Mouse (Mus musculus): ENCODE data around the gene Trpm7.

The Trpm7 gene

DNA sequence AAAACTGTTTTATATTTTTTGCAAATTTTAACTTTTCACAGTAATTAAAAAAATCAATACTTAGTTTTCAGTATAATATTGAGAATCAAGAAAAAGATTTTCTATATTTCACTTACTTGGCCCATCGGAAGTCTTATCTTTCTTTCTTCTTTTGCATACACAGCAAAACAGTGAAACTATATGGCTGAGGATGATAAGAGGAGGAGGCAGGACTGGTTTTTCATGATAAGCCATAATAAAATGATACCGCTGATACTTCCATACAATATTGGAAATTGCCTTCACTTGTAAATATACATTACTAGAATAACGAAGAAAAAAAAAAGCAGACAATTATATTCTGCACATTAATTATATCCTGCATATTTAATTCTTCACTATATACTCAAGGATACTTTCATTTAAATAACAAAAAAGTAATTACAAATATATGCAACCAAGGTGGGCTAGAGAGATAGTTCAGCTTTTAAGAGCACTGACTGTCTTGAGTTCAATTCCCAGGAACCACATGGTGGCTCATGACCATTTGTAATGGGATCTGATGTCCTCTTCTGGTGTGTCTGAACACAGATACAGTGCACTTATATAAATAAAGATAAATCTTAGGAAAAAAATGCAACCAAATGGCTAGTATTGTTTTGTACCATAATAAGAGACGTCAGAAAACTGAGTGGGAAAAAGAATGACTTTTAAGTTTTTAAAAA lies 59.2 kb downstream of the Trpm7 start:
- in situ Hi-C loops (cut with MseI, MboI), result no loop called here

DNA sequence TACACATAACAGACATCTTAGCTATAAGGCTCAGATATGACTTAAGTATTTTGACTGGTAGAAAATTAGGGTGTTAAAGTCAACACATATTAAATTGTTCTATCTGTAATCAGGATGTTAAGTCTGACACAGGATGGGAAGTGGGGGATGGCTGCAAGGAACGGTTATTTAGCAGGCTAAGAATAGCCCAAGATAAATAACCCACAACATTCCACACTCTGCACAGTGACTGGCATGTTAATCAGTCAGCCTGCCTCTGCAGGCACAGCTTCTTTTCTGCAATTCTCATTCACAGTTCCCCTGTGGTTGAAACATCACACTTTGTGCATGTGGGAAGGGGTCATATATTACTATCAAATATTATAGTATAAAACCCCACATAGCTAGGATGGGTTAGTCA lies 60.2 kb downstream of the Trpm7 start:
- in situ Hi-C loops (cut with MseI, MboI), result no loop called here

DNA sequence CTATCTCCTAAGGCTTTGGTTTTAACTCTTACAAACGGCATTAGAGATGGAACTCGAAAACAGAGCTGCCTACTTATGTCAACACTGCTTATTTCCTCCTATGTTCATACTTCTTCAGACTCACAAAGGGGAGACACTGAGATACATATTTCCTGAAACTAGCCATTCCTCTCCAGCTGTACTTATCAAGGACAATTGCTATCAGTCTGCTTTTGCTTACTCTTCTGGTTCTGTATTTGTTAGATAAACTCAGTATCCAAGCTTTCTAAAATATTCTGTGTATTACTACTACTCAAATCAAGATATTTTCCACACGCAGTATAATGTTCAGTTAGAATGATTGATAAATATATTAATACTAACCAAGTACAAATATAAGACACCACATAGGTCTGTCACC lies 74.0 kb downstream of the Trpm7 start:
- in situ Hi-C loops (cut with MseI, MboI), result no loop called here

DNA sequence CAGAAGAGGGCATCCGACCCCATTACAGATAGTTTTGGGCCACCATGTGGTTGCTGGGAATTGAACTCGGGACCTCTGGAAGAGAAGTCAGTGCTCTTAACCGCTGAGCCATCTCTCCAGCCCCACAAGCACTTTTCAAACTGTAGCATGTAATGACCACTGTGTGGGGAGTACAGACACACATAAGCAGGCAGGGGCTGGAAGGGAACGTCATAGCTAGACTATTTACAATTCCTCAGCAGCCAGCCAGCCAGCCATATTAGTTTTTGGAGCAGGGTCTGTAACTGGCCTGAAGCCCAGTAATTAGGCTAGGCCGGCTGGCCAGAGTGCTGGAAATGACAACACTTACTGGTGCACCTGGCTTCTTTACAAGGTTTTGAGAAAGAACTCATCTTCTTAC lies 77.6 kb downstream of the Trpm7 start:
- in situ Hi-C loops (cut with MseI, MboI), result no loop called here

DNA sequence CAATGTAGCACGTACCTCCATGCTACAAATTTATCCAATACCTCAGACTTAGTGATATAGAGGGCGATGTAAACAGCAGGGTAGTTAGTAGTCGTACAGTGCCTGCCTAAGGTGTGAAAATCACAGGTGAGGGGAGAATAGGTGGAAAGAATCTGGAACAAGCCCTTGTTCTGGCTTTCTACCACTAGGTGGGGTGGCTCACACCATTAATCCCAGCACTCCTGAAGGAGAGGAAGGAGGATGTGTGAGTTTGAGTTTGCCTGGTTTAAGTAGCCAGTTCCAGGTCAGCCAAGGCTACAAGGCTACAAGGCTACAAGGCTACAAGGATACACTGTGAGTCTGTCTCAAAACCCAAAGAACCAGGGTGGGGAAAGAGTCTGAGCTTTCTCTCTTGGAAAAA lies 80.3 kb downstream of the Trpm7 start:
- in situ Hi-C loops (cut with MseI, MboI), result no loop called here

DNA sequence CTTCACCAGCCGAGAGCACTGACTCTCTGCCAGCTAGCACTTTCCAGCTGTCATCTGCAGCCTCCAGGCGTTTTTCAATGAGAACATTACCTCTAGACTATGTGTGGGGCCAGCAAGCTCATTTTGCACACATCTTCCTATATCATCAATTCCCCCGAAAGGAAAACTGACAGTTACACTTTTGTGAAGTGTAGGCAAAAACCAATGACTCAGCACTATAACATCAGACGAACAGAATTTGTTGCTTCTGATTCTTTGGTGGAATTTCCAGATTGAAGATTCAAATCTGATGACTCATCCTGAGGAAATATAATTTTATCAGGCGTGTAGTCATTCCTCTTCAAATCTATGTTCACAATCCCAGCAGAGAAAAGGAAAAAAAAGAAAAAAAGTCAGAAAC lies 83.4 kb downstream of the Trpm7 start:
- in situ Hi-C loops (cut with MseI, MboI), result no loop called here

DNA sequence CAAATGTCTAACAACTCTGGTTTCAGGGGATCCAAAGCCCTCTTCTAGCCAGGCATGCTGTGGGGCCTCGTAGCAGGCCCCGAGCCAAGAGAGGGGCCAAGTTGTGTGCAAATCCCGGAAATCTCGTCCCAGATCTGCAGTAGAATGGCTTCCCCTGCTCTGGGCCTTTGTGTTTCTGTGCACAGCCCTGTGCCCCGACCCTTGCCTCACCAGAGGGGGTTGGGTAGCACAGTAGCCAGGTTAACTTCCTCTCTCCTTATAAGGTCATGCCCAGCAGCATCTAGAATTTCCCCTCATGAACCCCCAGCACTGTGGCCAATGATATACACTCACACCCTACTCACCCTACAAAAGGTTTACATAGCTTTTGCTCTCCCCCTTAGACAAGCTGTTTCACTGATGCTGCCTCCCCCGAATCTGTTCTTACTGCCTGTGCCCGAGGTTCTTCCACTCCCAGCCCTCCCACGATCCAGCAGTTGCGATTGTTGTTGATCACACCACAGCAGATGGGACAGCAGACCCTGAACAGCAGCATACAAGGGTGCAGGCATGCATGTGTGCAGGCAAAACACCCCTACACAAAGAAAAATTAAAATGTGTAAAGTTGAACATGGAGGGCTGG lies 88.2 kb downstream of the Trpm7 start:
- in situ Hi-C loops (cut with MseI, MboI), result no loop called here

DNA sequence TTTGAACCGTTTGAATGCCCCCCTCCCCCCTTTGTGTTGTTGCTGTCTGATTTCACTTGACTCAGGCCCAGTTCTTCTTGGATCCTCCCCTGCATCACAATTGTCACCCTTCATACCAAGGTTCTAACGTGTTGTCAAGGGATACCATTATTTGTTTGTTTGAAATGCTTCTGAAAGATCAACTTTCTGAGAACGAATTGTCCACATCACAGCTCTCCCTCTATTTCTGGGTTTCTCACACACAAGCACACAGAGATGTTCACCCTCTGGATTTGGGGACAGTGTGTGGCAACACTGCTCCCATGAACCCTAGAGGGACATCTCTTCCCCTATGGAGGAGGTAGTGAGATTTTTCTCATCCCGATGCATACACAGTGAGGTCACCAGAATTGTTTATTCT lies 92.7 kb downstream of the Trpm7 start, which contains the start of gene Usp50:
TSS of gene Usp50 (minus strand) at position 101 of the 400 bp plus-strand sequence.
- in situ Hi-C loops (cut with MseI, MboI), result no loop called here

DNA sequence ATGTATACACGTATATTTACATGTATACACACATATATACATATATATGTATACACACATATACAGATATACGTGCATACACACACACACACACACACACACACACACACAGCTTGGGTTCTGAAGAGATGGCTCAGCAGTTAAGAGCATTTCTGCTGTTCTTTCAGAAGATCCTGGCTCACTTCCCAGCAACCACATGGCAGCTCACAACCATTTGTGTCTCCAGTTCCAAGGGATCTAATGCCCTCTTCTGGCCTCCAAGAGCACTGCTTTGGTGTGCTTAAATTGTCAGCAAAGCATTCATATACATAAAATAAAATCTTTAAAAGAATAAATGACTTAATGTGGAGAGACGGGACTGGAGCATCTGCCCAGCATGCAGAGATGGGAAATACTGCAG lies 93.6 kb downstream of the Trpm7 start:
- in situ Hi-C loops (cut with MseI, MboI), result no loop called here

DNA sequence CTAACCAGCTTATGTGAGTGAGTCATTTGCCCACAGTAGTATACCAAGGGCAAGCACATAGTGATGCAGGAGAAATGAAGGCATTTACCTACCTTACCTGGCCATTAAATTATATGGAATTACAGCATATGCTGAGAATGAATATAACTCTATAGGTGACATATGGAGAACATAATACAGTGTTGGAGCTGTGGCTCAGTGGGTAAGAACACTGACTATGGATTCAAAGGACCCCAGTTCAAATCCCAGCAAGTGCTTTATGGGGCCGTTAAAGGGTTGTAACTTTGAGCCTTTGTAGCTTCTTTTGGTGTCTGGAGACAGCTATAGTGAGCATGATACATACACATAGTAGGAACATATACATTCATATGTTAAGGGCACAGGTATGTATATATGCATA lies 94.6 kb downstream of the Trpm7 start:
- in situ Hi-C loops (cut with MseI, MboI), result no loop called here

DNA sequence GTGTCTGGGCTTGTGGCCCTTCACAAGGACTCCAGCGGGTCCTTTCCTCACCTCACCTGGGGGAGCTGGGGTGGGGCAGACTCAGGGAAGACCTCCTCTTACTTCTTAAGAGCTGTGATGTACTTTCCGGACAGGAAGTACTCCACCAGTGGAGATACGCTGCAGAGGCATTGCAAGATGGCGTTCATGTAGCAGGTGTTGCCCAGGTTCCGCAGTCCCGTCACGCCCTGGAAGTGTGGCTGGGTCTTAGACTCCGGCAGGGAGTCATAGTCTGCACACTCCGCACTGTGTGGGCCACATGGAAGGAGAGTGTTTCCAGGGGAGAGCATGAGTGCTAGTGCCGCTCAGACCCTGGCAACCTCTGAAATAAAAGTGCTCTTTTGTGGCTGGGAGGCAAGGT lies 95.7 kb downstream of the Trpm7 start:
- in situ Hi-C loops (cut with MseI, MboI), result no loop called here

DNA sequence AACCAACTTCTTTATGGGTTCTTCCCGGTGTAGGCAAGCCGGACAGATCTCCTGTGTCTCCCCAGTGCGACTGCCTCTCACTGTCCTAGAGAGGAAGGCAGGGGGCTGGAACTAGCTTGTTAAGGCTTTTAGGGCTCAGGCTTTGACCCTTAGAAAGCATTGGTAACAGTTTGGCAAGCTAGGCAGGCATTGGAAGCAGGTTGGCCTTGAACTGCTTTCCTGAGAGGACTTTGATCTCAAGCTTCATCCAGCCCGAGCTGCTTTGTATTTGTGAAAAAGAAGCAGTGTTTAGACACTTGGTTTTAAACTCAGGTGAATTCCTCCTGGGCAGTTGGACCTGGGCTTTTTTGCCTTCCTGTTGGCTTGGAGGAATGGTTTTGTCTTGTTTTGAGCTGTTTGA lies 97.2 kb downstream of the Trpm7 start:
- in situ Hi-C loops (cut with MseI, MboI), result no loop called here

DNA sequence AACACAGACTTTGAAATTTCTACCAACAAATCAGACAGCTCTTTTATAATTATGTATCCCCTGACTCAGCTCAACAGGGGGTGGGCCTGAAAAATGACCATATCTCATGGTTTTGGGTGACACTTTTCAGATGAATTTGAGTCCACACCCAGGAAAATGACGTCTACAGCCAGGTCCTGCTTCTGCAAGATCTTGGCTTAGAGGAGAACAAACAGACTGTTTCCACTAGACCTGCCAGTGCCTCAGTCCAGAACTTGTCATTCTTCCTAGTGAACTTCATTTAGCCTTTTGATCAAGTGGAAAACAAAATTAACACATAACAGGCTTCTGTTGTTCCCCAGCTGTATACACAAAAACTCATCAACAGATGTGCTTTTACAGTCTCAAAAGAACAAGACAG lies 99.6 kb downstream of the Trpm7 start:
- in situ Hi-C loops (cut with MseI, MboI), result no loop called here

DNA sequence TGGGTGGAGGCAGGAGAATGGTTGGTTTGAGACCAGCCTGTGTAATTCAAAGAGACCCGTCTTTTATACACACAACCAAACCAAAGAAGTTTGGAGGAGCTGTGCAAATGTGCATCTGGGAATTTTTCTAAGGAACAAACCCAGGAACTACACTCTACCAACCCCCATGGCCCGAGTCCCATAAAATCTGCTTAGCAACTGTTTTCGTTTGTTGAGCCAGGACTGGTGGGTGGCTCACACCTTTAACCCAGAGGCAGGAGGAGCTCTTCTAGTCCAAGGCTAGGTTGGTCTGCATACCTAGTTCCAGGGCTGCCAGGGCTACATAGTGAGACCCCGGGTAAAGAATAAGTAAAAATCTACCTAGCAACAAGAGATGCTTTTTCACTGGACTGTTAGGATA lies 100.1 kb downstream of the Trpm7 start:
- in situ Hi-C loops (cut with MseI, MboI), result no loop called here

DNA sequence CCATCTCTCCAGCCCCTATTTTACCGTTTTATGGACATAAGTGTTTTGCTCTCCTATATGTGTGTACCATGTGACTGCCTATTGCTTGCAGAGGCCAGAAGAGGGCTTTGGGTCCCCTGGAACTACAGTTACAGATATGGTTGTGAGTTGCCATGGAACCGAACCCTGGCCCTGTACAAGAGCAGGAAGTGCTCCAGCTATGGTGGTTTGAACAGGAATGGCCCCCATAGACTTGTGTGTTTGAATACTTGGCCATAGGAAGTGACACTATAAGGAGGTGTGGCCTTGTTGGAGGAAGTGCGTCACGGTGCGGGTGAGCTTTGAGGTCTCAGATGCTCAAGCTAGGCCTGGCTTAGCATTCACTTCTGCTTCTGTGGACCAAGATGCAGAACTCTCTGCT lies 103.8 kb downstream of the Trpm7 start:
- in situ Hi-C loops (cut with MseI, MboI), result no loop called here

DNA sequence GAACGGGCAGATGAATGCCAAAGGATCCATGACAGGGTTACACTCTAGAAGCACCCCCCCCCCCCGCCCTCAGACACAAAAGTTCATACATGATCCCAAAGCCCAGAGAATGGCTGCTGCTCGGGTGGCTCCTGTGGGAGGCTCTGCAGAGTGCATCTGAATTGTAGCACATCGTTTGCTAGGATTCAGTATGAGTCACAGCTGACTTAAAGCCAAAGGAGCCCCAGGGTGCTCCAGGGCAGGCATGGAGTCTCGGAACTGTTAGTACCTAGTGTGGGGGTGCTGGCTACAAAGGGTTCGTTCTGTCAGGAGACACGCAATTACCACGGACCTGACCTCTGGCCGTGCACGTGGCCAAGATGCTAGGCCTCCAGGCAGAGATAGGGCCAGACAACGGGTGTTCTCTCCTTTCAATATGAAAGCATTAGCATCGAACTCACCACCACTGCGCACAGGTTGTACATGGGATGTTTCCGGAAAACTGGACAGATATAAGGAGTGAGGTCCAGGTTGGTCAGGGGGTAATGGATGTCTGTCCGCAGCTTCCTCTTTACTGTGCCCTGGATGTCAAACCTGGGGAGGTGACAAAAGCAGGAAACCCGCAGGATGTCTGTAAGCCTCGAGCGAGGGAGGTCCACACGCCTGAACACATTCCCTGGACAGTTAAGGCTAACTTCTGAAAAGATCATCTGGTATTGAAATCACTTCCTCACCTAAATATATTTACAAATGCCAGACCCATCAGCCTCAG lies 106.4 kb downstream of the Trpm7 start:
- in situ Hi-C loops (cut with MseI, MboI), result no loop called here

DNA sequence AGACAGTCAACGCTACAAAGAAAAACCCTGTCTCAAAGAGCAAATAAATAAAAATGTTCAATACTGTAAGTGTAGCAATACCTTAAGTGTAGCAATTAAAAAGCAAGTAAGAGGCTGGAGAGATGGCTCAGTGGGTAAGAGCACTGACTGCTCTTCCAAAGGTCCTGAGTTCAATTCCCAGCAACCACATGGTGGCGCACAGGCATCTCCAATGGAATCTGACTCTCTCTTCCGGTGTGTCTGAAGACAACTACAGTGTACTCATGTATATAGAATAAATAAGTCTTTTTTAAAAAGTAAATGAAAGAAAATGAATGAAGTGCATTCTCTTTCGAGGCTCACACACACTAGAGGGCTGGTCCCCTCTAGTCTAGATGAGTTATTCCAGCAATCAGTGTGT lies 107.8 kb downstream of the Trpm7 start:
- in situ Hi-C loops (cut with MseI, MboI), result no loop called here

DNA sequence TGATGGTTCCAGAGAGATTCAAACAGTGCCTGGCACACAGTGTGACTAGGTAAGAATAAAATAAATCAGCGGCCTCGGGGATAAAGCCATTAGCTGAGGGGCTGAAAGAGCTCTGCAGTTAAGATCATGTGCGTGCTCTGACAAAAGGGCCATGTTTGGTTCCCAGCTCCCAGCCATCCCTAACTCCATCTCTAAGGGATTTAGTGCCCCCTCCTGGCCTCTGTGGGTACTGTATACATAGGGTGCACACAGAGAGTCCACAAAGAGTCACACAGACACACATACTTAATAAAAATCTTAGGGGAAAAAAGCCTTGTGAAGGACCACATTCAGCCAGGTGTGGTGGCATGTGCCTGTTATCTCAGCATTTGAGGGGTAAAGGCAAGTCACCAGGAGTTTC lies 108.4 kb downstream of the Trpm7 start:
- in situ Hi-C loops (cut with MseI, MboI), result no loop called here

DNA sequence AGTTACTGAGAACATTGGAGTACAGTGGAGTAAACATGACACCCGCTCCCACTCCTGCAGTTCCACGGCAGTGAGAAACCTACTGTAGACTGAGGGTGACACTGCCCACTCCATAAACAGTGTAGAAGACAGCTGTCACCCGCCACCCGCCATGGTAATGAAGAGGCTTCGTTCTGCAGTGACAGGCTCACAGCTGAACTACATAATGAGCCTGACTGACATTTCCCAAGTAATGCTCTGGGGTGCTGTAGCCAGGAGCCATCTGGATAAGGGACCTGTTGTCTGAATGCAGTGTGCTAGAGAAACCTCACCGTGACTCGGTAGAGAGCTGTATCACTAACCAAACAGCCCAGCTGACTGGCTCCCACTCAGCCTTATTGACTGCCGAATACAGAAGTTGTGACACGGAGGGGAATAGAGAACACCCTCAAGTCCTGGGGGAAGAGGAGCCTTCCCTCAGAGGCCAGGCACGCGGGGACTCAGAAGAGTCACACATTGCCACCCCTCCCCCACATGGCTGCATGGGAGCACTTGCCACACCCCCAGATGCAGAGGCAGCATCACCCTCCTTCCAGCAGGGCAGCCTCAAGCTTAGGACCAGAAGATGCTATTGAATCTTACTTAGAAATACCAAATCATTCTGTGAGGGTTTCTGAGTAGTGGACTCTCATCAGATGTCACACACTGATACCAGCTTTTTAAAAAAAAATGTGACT lies 110.0 kb downstream of the Trpm7 start:
- in situ Hi-C loops (cut with MseI, MboI), result no loop called here

DNA sequence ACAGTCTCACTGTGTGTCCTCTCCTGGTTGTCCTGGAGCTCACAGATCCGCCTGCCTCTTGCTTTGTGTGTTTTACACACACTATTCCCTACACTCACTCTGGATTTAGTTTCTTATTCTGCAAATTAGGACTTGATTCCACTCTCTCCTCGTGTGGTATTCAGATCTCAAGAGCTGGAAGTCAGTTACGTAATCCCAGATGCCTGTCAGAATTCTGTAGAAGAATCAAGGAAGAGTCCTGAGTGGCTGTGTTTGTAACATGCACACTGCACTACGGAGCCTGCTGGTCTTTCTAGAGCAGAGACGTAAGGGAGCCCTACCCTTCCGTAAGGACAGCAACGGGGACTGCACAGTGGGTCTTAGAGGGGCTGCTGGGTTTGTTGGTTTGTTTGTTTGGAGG lies 116.7 kb downstream of the Trpm7 start:
- in situ Hi-C loops (cut with MseI, MboI), result no loop called here

DNA sequence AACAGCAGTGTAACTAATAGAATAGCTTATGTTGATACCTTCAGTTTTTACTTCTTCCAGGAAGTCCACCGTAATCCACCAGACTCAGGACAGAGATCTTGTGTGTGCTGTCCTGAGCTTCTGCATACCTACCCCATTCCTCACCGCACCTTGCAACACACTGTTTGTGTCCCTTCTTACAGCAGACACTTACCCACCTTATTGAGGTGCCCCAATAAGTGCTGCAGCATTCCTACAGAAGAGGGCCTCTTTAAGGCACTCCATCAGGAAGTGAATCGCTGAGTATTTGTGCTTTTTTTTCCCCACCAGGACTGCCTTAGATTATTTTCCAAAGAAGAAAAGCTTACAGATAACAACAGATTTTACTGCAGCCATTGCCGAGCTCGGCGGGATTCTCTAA lies 120.4 kb downstream of the Trpm7 start:
- in situ Hi-C loops (cut with MseI, MboI), result no loop called here

DNA sequence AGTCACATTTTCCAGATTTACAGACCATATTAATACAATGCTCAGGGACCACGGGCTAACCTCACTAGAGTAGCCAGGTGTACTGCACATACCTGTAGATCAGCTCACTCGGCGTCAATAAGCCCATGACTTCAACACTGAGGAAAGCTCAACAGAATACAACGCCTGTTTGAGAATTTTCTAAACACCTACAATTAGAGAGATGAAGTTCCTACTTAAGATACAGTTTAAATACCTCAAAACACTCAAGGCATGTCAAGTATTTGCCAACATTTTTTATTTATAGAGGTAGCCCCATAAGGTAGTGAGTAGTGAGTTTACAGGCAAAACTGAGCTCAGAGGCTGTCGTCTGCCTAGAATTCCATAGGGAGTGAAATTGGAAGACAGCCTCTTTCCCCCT lies 132.6 kb downstream of the Trpm7 start:
- in situ Hi-C loops (cut with MseI, MboI), result no loop called here
